Mouse (Mus musculus) bone marrow macrophage, adult 2 months (primary cell): ENCODE data around the gene Srek1. TPM values are rescaled to one million over a fixed set of nuclear protein-coding genes. Genes with fewer than 3 reads are reported as not detected.

ENCODE experiments used
- H3K27ac ChIP-seq: 2 replicates; pipeline ENCODE4 v1.5.1; 2012; ENCODE audit warnings: low read depth, low read length; ENCODE audit not compliant: insufficient read depth
- H3K4me1 ChIP-seq: 2 replicates; pipeline ENCODE4 v1.6.1; 2012; ENCODE audit warnings: low read length; ENCODE audit not compliant: control insufficient read depth, insufficient read depth
- H3K4me3 ChIP-seq: 2 replicates; pipeline ENCODE4 v1.5.1; 2012; ENCODE audit warnings: mild to moderate bottlenecking, low read length, moderate library complexity; ENCODE audit not compliant: insufficient read depth
- CTCF ChIP-seq: IDR thresholded peaks from 2 replicates; pipeline ENCODE4 v1.5.1; 2012; ENCODE audit warnings: low read depth, mild to moderate bottlenecking, low read length, moderate library complexity
- POLR2A ChIP-seq: IDR thresholded peaks from 2 replicates; pipeline ENCODE4 v1.6.1; 2012; ENCODE audit warnings: mild to moderate bottlenecking, low read depth, low read length, borderline replicate concordance
- polyA plus RNA-seq: library from polyadenylated mRNA; stranded (reverse); fragments of >200 nt; gene quantifications from 2 replicates; pipeline ENCODE4 v1.2.4, GENCODE M21; 2012; ENCODE audit not compliant: missing spikeins, insufficient read depth, insufficient read length

Srek1 gene
- polyA plus RNA-seq, 1 experiment = 95.4 TPM

DNA sequence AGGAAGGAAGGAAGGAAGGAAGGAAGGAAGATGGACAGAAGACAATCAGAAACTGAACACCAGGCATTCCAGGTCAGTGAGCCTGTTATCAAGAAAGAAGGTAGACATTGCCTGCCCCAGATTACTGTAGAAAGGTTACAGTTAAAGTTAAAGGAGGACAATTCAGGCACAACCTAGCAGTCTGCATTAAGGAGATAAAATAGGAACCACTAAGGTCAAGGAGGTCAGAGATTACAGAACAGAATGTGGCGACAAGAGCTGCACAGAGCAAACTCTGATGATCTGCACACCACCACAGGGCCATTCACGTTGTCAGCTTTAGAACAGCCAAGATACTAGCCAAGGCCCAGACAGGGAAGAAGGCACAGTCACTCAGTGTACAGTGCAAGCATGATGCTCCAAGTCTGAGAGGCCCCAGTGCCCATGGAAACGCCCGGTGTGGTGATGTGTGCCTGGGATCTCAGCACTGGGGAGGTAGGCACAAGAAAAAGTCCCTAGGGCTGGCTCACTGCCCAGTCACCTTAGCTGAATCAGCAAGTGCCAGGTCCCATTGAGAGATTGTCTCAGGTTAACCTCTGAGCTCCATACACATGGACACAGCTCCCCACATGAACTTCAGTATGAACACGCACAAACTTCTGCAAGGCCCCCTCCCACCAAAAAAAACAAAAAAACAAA is 38.9 kb downstream of the Srek1 start:
- no peak for TF ChIP-seq CTCF
- Histone ChIP-seq H3K4me1 (no peaks in the 10 kb centered on the region), H3K4me3 (no peak overlapping the region), H3K27ac (no peak overlapping the region)

DNA sequence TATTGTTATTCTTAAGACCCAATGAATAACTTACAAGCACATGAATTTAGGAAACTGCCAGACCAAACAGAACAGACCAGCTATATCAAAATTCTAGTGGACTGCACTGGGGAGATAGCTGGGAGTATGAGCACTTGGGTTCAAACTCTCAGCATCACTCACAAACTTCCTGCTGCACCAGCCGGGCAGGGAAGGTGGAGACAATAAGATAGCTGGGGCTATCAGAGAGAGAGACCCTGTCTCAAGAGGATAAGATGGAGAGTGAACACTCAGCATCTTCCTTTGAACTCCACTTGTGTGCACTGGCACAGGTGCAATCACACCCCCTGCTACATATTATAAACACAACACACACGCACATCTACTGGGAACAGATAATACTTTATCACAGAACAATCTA is 47.5 kb downstream of the Srek1 start:
- Histone ChIP-seq H3K27ac (no peak overlapping the region), H3K4me3 (no peak overlapping the region), H3K4me1 (no peaks in the 10 kb centered on the region)
- TF ChIP-seq CTCF (no peak), POLR2A (no peak)

DNA sequence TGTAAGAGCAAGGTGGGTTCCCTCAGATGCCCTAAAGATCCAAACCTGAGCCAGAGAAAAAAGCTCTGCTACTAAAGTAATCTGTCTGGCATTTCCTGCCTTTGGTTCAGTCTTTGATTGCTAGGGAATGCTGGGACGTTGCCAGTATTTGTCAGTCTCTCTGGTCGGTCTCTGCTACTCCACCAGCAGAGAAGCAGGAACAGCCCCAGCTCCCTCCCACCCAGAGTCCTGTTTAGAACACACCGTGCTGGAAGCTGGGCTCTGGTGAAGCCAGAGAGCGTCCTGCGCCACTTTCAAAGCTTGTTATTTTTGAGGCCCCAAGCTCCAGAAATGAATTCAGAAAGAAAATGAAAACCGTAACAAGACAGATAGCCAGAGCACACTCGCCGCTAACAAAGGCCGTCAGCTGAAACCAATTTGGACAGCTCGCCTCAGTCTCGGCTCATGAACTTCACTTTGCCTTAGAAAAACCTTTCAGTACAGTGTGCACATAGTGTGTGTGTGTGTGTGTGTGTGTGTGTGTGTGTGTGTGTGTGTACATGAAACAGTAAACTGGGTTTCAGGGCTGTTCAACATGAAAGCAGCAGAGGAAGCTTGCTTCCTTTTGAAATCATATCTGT is 62.9 kb downstream of the Srek1 start:
- H3K27ac ChIP-seq = no peak overlapping the region
- no peaks in the 10 kb centered on the region for H3K4me1 ChIP-seq
- TF ChIP-seq POLR2A (no peak), CTCF (no peak)
- H3K4me3 ChIP-seq = no peak overlapping the region

DNA sequence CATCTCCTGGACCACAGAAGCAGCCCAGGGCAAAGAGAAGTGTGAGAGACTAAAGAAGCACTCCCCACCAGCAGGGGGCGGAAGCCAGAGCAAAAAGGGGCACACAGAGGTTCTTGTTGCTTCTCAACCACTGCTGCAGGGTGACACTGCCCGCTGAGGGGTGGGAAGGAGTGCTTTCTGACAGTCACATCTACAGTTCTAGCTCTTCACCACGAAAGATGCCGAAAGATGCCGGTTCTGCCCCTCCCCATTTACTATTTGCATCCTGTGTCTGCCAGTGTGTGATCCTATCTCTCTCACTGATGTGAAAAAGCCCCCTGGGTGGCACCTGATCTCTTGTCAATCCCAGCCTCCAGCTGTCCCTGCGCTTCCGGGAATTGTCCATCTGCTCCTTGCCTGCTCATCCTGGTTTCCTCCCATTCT is 64.0 kb downstream of the Srek1 start:
- Histone ChIP-seq H3K4me1 (no peaks in the 10 kb centered on the region), H3K4me3 (no peak overlapping the region), H3K27ac (no peak overlapping the region)
- no peak for TF ChIP-seq CTCF
- TF ChIP-seq POLR2A = no peak

DNA sequence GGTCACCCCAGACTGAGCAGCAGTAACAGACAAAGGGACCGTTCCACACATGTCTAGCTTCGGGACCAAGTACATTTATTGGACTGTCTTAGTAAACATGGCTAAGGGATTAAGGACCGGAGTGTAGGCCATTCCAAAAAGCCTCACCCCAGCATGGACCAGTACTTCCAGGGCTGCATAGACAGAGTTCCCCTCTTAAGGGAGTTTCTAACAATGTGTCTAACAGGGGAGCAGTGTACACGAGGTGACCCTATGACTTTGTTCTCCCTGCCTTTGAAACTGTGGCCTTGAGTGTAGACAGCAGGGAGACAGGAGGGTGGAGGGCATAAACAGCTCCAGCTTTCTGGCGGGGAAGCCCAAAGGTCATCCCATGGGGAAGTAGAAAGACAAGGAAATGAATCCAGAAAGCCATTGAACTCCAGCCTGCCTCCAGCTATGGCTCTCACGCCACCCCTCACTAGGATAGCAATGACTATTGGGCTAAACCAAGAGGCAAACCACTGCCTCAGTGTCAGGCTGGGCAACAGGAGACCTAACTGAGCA is 68.9 kb downstream of the Srek1 start:
- H3K4me3 ChIP-seq = no peak overlapping the region
- H3K4me1 ChIP-seq = no peaks in the 10 kb centered on the region
- H3K27ac ChIP-seq = no peak overlapping the region
- TF ChIP-seq POLR2A = no peak
- no peak for TF ChIP-seq CTCF

DNA sequence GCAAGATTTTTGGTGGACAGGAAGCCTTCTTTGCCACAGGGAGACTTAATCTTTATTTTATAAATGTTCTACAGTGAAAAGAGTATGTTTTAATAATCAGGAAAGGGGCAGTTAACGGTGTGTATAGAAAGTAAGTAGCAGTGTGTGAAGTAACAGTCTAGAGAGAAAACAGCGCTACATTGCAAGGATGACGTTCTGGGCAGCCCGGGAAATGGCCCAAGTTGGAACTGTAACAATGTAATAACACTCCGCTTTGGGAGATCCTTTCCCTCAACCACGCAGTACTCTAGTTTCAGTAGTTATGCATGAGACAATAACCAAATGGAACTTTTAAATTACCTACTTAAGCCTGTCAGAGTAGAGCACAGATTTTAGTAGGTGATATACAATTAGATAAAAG is 70.6 kb downstream of the Srek1 start:
- no peak overlapping the region for H3K27ac ChIP-seq
- TF ChIP-seq POLR2A = no peak
- TF ChIP-seq CTCF = no peak
- H3K4me3 ChIP-seq = no peak overlapping the region
- H3K4me1 ChIP-seq = no peaks in the 10 kb centered on the region

DNA sequence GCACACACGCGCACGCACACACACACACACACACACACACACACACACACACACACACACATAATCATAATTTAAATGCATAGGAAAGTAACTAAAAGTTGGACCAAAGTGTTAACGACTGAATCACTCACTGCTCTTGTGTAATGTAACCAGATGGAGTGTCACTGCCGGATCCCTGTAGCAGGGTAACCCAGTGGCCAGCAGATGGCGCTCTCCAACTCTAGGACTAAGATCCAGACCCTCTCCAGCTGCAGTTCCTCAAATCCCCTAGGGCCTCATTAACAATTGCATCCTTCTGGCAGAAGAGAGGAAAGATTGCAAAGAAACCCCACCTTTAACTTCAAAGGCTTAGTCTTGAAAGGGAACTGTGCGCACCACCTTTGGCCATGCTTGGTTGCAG is 71.0 kb downstream of the Srek1 start:
- Histone ChIP-seq H3K4me3 (no peak overlapping the region), H3K4me1 (peaks cover under 1% of the 10 kb centered on the region; the same call in 1 of the 2 replicates), H3K27ac (no peak overlapping the region)
- no peak for TF ChIP-seq POLR2A
- TF ChIP-seq CTCF = peak; percentile 95

DNA sequence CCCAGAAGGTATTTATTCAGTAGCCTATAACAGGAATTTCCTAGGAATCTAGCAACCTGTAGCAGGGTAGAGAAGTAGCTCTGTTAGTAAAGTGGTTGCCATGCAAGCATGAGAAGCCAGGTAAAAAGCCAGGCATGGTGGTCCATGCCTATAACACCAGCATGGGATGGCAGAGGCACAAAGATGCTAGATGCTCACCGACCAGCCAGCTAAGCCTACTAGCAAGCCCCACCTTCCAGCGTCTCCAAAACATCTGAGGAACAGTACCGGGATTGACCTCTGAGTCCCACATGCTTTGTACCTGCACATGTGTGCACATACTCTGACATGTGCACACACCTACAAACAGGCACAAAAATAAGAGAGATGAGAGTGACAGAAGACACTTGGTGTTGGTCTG is 72.1 kb downstream of the Srek1 start:
- H3K4me3 ChIP-seq = no peak overlapping the region
- TF ChIP-seq POLR2A (no peak), CTCF (no peak)
- H3K27ac ChIP-seq = no peak overlapping the region
- peaks cover 6% of the 10 kb centered on the region; the same call in 1 of the 2 replicates for H3K4me1 ChIP-seq

DNA sequence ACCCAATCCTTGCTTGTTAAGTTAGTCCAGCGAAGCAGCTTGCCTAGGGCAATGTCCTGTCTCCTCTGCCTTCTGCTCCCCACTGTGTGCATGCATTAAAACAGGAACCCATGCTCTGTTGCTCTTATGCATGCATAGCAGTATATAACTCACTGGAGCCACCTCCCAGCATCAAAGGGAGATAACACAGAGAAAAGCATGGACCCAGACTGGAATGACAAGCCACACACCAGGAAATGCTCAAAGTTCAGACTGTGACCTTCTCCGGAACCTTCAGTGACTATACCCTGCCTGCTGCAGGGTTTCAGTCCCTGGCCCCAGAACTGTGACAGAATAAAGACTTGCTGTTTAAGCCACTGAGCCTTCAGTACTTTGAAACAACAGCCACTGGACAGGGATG is 73.7 kb downstream of the Srek1 start:
- H3K27ac ChIP-seq = no peak overlapping the region
- TF ChIP-seq CTCF (no peak), POLR2A (no peak)
- no peak overlapping the region for H3K4me3 ChIP-seq
- peaks cover 6% of the 10 kb centered on the region; the same call in 1 of the 2 replicates for H3K4me1 ChIP-seq

DNA sequence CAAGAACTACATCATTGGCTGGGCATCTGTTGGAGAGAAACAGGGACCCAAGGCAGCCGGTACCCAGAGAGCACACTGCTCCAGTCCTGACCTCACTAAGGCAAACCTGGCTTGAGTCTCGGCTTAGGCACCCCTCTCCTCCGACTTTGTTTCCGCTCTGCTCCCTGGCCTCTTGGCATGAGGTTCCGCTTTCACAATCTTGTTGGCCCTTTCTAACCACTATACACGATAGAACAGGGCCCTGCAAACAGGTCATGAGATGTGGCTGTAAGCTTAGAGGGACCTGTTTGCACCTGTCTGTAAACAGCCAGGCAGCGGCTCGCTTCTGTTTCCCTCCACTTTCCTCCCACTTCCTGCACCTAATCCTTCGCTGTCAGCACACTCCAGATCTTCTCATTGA is 76.4 kb downstream of the Srek1 start:
- TF ChIP-seq POLR2A = no peak
- Histone ChIP-seq H3K4me3 (peak overlapping the region; percentile 15; the same call in 1 of the 2 replicates), H3K4me1 (peaks cover 6% of the 10 kb centered on the region; the same call in 1 of the 2 replicates), H3K27ac (no peak overlapping the region)
